Mouse (Mus musculus): Measurements from ENCODE around the gene Trim17.

DNA sequence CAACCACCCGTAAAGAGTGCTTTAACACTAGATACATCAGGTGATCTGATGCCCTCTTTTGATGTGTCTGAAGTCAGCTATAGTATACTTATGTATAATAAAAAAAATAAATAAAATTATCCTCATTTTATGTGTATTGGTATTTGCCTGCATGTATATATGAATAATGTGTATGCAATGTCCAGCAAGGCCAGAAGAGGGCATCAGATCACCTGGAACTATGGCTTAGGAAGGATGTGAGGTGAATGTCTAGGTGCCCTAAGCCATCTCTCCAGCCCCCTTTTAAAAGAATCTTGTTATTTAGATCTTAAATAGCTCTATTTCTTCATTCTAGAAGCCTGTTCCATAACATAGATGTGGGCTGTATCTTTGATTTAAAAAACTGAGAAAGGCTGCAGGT, 12.9 kb downstream of the Trim17 start:
- TF ChIP-seq CTCF (IDR thresholded peaks at IDR 0.05; ENCODE audit: low read depth, low read length) (0 out of 2 replicates have a peak, but pooled peaks have one; percentile 6), GATA1 (IDR thresholded peaks at IDR 0.05; ENCODE audit: borderline replicate concordance, low read length) (no peak), TAL1 (conservative IDR thresholded peaks at IDR 0.05; ENCODE audit: low read depth, low read length) (no peak)
